Mouse (Mus musculus): Measurements from ENCODE around the gene Psme1.

GRCm38 (mm10) chr14:55616844-55617243 lies 38.9 kb downstream of the Psme1 start:
- TF ChIP-seq CTCF (IDR thresholded peaks at IDR 0.05; ENCODE audit: low read depth) (no peak), EP300 (optimal IDR thresholded peaks at IDR 0.05) (no peak)
